Mouse (Mus musculus): ENCODE measurements around the gene Pbld2. TPM values are rescaled to one million over a fixed set of nuclear protein-coding genes. Genes with fewer than 3 reads are reported as not detected.

The Pbld2 gene
- 2.2 and 2.5 TPM in 2 replicates for polyA plus RNA-seq (2012; rRNA removed)

DNA sequence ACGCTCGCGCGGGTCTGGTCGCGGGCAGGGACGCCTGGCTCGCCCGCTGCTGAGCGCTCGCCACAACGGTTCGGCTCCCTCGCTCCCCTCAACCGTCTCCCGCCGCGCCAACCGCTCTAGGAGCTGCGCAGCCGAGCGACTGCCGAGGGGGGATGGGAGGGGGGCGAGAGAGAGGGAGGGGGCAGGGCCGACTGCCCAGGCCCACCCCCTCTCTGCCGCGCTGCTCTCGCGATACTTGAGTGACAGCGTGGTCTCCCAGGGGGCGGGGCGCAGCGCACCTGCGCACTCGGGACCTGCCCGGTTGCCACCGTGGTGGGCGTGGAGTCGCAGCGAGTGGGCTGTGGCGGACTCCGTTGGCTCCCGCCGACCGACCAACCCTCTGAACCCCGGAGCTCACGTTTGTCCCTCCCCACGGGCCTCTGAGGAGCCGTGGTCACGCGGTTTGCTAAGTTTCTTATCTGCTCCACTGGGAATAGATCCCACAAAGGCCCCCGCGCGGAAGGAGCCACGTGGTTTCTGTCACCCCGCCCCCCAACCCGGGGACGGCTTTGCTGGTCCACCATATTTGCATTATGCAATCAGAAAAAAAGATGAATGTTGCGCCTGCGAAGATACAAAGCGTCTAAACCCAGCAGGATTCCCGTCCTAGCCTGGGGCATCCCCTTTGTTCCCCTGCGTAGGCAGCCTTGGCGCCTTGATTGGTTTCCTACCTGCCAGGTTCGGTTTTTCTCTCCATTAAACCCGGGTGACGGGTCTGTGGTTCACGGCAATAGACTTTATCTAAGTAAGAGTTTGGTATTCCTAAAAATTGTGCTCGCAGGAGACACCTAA, at the start of gene Pbld2, which contains the start of gene Hnrnph3:
TSS of gene Pbld2 (plus strand) at position 567 of the 831 bp plus-strand sequence.
TSS of gene Hnrnph3 (minus strand) at position 469 of the 831 bp plus-strand sequence.

GRCm38 (mm10) chr10:62980039-62980954, 43.8 kb upstream of the Pbld2 start, which contains the start of gene Rufy2:
TSS of gene Rufy2 (plus strand) at chr10:62980223.

DNA sequence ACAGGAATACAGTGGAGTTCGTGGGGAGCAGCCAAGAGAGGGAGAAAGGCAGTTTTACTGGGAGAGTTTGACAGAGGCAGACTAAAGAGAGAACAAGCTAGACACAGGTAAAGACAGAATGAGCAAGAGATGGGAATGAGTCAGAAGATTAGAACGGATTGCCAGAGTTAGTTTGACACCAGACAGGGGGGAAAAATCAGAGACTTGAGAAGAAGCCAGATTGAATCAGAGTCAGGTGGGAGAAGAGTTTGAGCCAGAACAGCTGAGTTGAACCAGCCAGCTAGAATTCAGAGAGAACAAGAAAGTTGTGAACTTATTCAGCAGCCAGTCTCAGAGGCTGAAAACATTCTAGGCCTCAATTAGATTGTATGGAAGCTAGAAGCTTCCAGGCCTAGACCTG, 35.7 kb downstream of the Pbld2 start, which contains the start of gene Pbld1:
TSS of gene Pbld1 (plus strand) at position 301 of the 400 bp plus-strand sequence.

DNA sequence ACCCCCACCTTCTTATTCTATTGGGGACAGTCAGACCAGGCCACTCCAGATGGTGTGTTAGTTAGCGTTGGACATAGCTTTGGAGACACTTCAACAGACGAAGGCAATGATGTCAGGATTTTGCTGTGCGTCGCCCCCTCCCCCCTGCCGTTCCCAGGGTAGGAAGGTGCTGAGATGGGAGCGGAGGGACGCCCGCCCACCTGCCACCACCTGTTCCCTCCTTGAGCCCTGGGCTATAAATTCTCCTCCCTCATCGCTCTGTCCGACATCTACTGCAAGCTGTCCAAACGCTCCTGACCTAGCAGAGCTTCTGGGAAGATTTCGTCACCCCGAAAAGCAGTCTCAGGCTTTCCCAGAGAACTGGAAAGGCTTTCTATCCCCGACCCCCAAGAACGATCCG, 75.4 kb downstream of the Pbld2 start, which contains the start of gene Atoh7:
TSS of gene Atoh7 (plus strand) at position 131 of the 400 bp plus-strand sequence.

Other genes with a start within 250 kb of the Pbld2 start
- gene Ccar1, start 232.0 kb upstream of the Pbld2 start, polyA plus RNA-seq (2012; rRNA removed), result 124 and 153 TPM in 2 replicates
- gene Tet1, start 115.3 kb upstream of the Pbld2 start, polyA plus RNA-seq (2012; rRNA removed), result 4.4 and 7.0 TPM in 2 replicates
- 11.2 and 12.7 TPM in 2 replicates for gene Slc25a16, start 103.7 kb upstream of the Pbld2 start, polyA plus RNA-seq (2012; rRNA removed)
- gene Dna2, start 77.3 kb upstream of the Pbld2 start, polyA plus RNA-seq (2012; rRNA removed), result 36.1 and 36.9 TPM in 2 replicates
- 21.2 and 22.4 TPM in 2 replicates for gene Rufy2, start 44.1 kb upstream of the Pbld2 start, polyA plus RNA-seq (2012; rRNA removed)
- 217 and 220 TPM in 2 replicates for gene Hnrnph3, start 98 bp upstream of the Pbld2 start, polyA plus RNA-seq (2012; rRNA removed)
- gene Pbld1, start 35.8 kb downstream of the Pbld2 start, polyA plus RNA-seq (2012; rRNA removed), result 0.71 and 0.72 TPM in 2 replicates
- 0.62 and 0.67 TPM in 2 replicates for gene Atoh7, start 75.3 kb downstream of the Pbld2 start, polyA plus RNA-seq (2012; rRNA removed)
- 0.06 and 0.70 TPM in 2 replicates for gene Mypn, start 179.6 kb downstream of the Pbld2 start, polyA plus RNA-seq (2012; rRNA removed)
- gene Herc4, start 219.5 kb downstream of the Pbld2 start, polyA plus RNA-seq (2012; rRNA removed), result 43.5 and 48.8 TPM in 2 replicates